Mouse (Mus musculus): ENCODE data around the gene R3hdml. TPM values are rescaled to one million over a fixed set of nuclear protein-coding genes. Genes with fewer than 3 reads are reported as not detected.

R3hdml gene
- 0.25 and 0.31 TPM in 2 replicates for polyA plus RNA-seq (2012; rRNA removed)

GRCm38 (mm10) chr2:163492018-163492417 lies at the start of gene R3hdml:
TSS of gene R3hdml (plus strand) at chr2:163492318.

DNA sequence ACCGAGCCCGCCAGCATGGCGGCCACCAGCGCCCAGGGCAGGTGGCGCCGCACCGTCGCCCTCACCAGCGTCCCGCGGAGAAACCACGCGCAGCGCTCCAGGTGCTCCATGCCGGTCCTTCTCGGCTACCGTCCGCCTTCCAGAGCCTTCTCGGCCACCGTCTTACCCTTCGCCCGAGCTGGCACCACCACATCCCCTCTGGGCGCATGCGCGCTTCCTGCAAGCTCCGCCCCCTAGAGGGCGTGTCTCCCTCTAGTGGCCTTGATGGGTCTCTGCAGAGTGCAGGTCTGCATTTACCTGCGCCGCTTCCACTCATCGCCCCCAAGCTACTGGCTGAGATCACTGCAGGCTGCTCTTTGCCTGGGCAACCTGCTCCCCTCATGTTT lies 19.7 kb upstream of the R3hdml start, which contains the start of gene Fitm2:
Fitm2 (minus strand) TSS at position 164 of the 386 bp plus-strand sequence.

GRCm38 (mm10) chr2:163506300-163507004 lies 14.3 kb downstream of the R3hdml start, which contains the start of gene Hnf4a:
TSS of gene Hnf4a (plus strand) at chr2:163506808.

Other genes with a start within 250 kb of the R3hdml start
- 0.49 and 2.0 TPM in 2 replicates for gene Jph2, start 94.3 kb upstream of the R3hdml start, polyA plus RNA-seq (2012; rRNA removed)
- 26.3 and 29.2 TPM in 2 replicates for gene Oser1, start 67.6 kb upstream of the R3hdml start, polyA plus RNA-seq (2012; rRNA removed)
- 117 and 118 TPM in 2 replicates for gene Gdap1l1, start 53.8 kb upstream of the R3hdml start, polyA plus RNA-seq (2012; rRNA removed)
- 6.8 and 7.3 TPM in 2 replicates for gene Fitm2, start 19.7 kb upstream of the R3hdml start, polyA plus RNA-seq (2012; rRNA removed)
- 0.09 TPM in 1 of 2 replicates, not detected in the other for gene Hnf4a, start 14.5 kb downstream of the R3hdml start, polyA plus RNA-seq (2012; rRNA removed)
- 26.2 and 26.6 TPM in 2 replicates for gene Ttpal, start 110.0 kb downstream of the R3hdml start, polyA plus RNA-seq (2012; rRNA removed)
- gene Serinc3, start 152.8 kb downstream of the R3hdml start, polyA plus RNA-seq (2012; rRNA removed), result 76.4 and 83.6 TPM in 2 replicates
- gene Pkig, start 166.1 kb downstream of the R3hdml start, polyA plus RNA-seq (2012; rRNA removed), result 69.3 and 70.9 TPM in 2 replicates

Measured in central nervous system, embryonic 14 days (tissue).